Mouse (Mus musculus) brain, adult 10 weeks (tissue): Measurements from ENCODE around the gene Abi2. TPM values are rescaled to one million over a fixed set of nuclear protein-coding genes. Genes with fewer than 3 reads are reported as not detected.

Source experiments
- polyA plus RNA-seq: library from polyadenylated mRNA; stranded (reverse); fragments of 350-450 nt; fragmentation: Illumina TruSeq; extraction: RNeasy Lipid Tissue Mini Kit (QIAGEN cat#74804); gene quantifications from one replicate; pipeline ENCODE4 v1.2.3, GENCODE M21; 2015; ENCODE audit warnings: low read depth, low replicate concordance

Abi2 gene
- polyA plus RNA-seq: 115 TPM

GRCm38 (mm10) chr1:60409168-60409828 lies at the start of gene Abi2:
TSS of gene Abi2 (plus strand) at chr1:60409619.

Other genes starting within 250 kb of the Abi2 start
- gene Nbeal1, start 229.0 kb upstream of the Abi2 start, polyA plus RNA-seq: 7.4 TPM
- gene Cyp20a1, start 66.3 kb upstream of the Abi2 start, polyA plus RNA-seq: 16.2 TPM
- gene Raph1, start 157.5 kb downstream of the Abi2 start, polyA plus RNA-seq: 18.3 TPM